Mouse (Mus musculus): ENCODE results near the gene Ppa1. TPM values are rescaled to one million over a fixed set of nuclear protein-coding genes. Genes with fewer than 3 reads are reported as not detected.

Gene Ppa1
- total RNA-seq, 4 experiments from 2014 or later, result 101 to 116 (median 111) TPM

DNA sequence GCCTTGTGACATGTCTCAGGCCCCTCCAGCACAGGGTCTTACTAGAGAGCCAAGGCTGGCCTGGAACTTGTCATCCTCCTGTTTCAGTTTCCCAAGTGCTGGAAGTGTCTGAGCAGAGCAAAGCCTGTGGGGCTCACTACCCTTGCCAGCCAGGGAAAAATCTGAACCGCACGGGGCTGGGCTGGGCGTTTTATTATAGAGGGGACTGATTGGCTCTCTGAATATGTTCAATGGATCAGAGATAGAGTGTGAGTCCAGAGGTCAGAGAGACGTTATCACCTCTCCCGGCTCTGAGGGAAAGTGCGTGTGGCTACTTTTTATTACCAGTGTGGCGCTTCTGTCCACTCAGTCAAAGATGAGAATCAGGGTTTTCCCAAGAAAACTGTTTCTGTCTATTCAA lies 1.8 kb upstream of the Ppa1 start:
- no peak for DNase-seq (ENCODE audit: low spot score in 2 of 2)

DNA sequence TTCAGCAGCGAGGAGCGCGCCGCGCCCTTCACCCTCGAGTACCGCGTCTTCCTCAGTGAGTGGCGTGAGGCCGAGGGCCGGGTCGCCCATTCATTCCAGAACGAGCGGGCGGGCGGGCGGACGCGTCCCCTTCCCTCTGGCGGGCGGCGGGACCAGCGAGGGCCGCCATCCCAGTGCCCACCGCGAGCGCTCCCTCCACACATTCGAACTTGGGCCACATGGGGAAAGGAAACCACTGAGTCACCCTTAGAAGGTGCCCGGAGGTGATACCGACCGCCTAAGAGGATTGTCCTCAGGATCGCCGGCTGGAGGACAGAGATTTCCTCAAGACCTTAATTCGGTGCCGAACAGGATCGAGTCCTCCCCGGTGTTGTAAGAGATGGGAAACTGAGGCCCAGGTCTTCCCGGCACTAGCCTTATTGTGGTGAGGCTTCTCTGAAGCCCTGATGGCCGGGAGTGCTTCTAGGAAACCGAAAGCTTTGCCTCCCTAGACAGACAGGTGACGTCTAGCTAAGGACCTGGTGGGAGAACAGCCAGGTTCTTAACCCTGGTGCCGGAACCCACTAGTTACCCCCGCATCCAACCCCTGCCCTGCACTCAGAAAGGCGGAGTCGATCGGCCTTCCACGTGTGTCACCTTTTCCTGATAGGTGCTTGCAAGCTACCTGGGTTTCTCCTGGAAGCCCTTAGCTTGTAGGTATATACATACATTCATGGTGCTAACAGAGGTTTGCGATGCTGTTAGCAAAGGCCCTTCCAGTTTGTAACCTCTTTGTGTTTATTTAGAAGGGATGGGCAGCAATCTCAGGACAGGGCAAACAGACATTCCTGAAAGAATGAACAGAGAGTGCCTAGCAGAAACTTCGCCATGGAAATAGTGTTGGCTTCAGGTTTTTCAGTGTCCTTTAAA lies 639 bp downstream of the Ppa1 start:
- DNase-seq (ENCODE audit: low spot score in 2 of 2), result no peak

DNA sequence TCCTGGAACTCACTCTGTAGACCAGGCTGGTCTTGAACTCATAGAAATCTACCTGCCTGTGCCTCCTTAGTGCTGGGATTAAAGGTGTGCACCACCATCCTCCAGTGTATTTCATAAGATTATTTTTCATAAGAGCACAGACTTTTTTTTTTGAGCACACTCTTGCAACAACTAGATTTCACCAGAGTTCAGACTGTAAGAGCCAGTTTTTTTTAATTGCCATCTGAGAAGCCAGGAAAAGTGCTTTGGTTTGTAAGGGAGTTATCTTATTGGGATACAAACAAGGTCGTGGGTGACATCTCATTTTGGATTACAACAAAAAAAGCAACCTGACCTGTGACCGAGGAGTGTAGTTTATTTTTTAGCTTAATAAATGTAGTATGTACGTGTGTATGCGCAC lies 5.8 kb downstream of the Ppa1 start:
- DNase-seq (ENCODE audit: low spot score in 2 of 2), result no peak

DNA sequence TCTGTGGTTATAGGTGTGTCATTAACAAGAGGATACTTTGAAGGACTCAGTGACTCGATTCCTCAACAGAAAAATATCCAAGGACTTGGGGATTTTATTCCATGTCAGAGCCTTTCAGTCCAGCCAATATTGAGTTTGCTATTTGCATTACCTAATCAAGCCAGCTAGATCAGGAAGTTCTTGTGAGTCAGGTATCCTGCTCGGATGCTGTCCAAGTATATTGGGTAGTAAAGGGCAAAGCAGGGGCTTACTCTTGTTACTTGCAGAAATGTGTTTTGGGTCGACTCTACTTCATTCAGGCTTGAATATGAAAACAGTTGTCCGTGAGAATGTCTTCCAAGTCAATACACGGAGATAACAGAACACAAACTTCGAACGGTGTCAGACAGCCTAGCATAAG lies 6.3 kb downstream of the Ppa1 start:
- no peak for DNase-seq (ENCODE audit: low spot score in 2 of 2)

DNA sequence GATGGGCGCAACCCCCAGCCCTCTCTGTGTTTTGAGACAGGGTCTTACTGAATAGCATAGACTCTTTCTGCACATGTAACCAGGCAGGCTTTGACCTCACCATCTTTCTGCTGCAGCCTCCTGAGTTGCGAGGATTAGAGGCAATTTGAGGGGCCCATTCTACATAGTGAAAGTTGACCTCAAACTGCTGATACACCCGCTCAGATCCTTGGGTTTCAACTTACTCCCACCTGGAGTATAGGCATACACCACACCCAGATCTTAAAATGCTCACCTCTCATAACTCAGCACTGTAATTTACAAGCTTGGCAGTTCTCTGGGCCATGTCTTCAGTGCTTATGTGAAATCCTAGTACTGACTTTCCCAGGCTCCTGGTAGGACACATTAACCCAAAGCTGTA lies 6.8 kb downstream of the Ppa1 start:
- no peak for DNase-seq (ENCODE audit: low spot score in 2 of 2)

DNA sequence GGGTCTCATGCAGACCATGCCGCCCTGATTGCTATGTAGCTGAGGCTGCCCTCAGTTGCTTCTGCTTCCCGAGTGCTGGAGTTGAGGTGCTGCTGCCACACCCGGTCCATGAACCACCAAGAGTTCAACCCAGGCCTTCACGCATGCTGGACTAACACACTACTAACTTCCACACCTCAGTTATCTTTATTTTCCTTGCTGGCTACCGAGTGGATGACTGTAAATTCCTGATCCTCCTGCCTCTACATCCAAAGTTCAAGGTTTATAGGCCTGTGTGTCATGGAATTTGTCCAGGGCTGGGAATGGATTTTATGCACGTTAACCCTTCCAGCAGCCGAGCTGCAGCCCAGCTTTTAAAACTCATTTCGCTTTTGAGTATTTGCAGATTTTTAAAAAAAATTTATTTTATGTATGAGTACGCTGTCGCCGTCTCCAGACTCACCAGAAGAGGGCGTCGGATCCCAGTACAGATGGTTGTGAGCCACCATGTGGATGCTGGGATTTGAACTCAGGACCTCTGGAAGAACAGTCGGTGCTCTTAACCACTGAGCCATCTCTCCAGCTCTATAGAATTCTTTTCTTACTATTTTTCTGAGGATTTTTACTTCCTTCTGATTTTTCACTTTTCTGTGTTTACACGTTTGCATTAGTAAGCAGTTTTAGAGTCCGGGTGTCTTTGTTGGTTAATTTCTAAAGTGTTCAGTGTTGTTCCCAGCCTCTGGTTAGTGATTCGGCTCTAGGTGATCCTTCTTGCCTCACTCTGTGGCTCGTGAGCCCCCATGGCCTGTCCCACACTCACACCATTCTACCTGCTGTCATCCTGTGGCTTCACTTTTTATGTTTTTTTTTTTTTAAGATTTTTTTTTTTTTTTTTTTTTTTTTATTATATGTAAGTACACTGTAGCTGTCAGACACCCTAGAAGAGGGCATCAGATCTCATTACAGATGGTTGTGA lies 8.9 kb downstream of the Ppa1 start:
- DNase-seq (ENCODE audit: low spot score in 2 of 2), result no peak

DNA sequence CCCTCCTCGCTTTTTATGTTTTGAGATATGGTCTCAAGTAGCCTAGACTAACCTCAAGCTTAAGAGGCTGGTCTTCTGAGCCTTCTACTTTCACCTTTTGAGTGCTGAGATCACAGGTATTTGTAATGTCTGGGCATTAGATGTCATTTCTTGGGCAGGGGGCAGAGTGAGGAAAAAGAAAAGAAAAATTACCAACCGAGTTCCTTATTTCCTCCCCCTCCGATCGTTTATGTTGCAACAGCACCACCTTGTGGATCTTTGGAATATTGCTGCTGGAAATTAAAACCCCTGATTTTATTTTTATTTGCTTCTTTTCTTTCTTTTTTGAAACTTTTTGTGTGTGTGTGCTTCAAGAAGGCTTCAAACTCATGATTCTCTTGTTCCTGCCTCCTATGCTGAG lies 9.6 kb downstream of the Ppa1 start:
- no peak for DNase-seq (ENCODE audit: low spot score in 2 of 2)

DNA sequence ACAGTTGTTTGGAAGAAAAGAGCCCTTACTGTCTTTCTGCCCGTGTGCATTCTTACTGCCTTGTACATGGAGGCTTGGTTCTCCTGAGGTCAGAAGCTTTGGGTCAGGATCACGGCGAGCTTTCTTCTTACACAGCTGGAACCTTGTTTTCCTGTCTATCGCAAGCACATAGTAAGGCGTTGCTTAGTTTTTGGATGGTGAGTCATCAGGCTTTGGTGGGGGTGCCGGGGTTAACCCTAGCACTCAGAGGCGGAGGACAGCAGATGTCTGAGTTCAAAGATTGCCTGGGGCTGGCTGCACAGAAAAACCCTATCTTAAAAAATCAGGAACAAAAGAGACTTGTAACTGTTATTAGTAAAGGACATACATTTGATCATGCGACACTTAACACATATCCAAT lies 13.5 kb downstream of the Ppa1 start:
- DNase-seq (ENCODE audit: low spot score in 2 of 2), result no peak

DNA sequence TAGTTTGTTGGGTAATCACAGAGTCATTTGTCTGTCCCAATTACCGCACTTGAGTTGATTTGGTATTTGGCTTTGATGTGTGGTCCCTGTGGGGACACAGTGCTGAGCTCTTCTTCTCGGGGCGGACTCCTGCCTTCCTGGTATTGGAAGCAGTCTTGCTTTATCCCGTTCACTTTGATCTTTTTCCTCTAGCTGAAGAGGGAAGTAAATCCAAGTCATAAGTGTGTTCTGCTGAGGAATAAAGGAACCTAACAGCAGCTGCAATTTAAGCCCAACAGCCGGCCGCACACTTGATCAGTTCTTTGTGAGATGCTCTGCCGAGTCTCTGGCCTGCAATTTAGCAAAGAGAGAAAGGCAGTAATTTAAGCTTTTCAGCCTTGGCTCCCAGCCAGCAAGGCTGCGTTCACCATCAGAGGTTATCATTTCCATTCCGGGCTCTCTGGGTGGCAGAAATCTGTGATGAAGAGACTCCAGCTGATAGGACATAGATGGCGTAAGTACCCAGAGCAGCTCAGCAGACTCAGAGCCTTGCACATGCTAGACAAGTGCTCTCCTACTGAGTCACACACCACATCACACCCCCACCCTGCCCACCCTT lies 14.1 kb downstream of the Ppa1 start:
- DNase-seq (ENCODE audit: low spot score in 2 of 2), result no peak

DNA sequence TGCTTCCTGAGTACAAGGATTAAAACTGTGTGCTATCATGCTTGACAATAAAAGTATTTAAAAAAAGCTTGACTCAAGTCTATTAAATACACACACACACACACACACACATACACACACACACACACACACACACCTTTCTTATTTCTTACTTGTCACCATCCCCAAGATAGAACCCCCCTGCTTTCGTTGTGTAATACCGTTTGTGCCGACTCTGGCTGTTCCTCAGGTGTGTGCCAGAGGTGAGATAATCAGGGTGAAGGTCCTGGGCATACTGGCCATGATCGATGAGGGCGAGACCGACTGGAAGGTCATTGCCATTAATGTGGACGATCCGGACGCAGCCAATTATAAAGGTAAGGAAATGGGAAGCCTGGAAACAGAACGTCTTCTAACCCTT lies 16.8 kb downstream of the Ppa1 start:
- no peak for DNase-seq (ENCODE audit: low spot score in 2 of 2)

DNA sequence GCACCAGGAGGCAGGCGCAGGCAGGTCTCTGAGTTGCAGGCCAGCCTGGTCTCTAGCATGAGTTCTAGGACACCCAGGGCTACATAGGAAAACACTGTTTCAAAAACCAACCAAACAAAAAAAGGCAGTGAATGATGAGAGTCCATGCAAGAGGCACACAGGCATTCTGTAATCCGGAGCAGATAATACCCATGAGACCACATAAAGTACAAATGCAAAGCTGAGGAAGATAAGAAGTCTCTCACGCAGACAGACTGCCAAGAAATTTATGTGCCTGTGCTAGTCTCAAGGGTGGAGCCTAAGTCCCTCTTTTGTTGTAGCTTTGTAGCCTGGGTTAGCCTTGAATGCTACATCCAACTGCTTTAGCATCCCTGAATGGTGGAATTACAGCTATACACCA lies 17.3 kb downstream of the Ppa1 start:
- DNase-seq (ENCODE audit: low spot score in 2 of 2), result no peak

DNA sequence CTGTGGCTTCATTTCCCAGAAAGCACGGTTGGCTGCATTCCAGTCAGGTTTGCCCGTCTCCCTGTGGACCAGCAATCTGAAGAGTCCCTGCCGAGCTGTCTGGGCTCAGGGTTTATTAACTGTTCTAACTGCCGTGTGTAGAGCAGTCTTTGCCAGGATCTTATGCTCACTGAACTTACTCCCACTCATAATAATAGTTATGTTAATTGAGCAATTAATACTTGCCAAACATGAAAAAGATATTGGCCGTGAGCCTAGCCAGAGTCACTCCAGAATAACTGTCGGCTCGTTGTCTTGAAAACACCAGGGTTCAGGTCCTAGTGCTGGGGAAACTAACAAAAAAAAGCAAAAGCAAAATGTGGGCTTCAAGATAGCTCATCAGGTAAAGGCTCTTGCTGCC lies 20.9 kb downstream of the Ppa1 start:
- DNase-seq (ENCODE audit: low spot score in 2 of 2), result no peak

DNA sequence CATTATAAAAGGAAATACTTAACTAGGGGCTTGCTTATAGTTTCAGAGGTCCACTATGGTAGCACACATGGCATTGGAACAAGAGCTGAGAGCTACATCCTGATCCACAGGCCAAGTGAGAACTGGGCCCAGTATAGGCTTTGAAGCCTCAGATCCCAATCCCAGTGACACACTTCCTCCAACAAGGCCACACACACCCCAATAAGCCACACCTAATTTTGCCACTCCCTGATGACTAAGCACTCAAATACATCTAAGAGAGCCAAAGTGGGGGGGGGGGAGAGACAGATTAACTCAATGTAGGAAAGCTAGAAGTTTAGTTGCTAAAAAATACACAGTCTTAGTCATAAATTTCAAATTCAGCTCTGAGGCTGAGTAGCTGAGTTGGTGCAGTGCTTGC lies 21.5 kb downstream of the Ppa1 start:
- DNase-seq (ENCODE audit: low spot score in 2 of 2), result no peak

DNA sequence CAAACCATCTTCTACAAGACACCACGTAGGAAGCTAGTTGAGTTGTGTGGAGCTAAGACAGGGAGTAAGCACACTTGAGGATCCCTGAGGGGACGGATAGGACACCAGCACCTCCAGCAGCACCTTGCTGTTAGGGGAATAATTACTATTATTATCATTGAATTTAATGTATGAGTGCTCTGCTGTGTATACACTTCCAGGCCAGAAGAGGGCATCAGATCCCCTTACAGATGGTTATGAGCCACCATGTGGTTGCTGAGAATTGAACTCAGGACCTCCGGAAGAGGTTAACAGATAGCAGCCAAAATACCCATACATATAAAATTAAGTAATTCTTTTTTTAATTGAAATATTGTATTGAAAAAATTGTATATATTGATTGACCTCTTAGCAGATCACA lies 22.4 kb downstream of the Ppa1 start:
- DNase-seq (ENCODE audit: low spot score in 2 of 2), result no peak

DNA sequence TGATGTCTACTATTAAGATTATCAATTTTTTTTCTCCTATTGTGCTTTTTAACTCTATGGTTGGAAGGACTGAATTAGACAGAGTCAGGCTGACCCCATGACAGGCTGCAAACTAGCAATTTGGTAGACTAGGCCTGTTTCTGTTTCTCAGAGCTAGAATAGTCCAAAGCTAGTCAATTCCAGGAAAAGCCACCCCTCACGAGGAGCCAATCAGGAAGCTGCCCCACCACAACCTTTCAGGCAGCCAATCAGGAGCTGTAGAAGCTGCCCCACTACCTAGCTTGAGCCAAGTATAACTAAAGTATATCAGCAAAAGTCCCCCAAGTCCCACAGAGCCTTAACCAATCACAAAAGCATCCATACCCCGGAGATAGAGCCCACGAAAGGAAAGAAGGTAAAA lies 27.6 kb downstream of the Ppa1 start:
- no peak for DNase-seq (ENCODE audit: low spot score in 2 of 2)

DNA sequence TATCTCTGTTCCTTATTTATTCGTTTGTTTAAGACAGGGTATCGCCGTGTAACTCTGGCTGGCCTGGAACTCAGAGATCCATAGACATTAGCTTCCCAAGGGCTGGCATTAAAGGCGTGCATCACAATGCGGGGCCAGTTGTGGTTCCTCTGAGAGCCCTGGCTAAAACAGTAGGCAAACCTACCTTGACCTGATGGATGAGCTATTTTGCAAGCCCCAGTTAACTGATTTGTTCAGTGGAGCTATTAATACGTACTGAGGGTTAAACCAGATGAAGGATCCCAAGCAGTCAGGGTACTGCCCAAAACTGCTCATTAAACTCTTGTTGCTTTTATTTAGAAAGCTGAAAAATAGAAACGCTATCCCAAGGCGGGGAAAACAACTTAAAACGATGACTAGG lies 31.2 kb downstream of the Ppa1 start:
- DNase-seq (ENCODE audit: low spot score in 2 of 2), result no peak

DNA sequence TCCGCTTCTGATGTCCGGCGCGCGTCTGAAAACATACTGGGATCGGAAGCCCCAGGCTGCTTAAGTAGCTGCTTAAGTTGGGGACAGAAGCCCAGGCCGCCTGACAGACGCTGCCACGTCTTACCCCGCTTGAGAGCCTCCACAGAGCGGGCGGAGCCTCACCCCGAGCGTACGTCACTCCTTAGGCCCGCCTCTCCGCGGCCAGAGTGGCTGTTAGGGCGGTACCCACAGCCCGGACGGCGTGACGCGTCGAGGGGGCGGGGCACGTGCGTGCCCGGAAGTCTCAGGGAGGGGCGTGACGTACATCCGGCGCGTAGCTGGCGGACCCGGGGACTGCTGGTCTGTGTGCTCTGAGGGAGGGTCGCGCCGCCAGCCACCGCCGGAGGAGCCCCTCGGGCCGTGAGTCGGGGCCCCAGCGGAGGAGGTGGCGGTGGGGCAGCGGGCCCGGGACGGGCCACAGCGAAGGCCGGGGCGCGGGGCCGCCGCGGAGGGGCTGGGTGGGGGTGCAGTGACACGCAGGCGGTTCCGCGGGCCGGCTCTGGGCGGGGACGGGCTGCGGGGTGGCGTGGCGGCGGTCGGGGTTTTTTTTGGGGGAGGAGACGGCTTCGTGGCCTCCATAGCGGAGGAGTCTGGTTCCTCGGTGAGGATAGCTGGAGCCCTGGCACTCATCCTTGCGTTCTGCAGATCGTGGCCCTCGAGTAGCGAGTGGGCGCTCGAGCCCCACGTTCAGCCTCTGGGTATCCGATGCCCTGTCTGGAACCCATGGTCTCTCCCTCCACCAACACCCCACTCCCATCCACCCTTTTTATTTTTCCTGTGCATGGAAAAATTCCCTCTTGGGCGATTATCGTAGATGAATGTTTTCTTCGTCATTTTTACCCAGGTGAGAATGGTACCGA lies 31.9 kb downstream of the Ppa1 start, which contains the start of gene Sar1a:
Gene Sar1a (plus strand): TSS at position 285 of the 899 bp plus-strand sequence.
- DNase-seq (ENCODE audit: low spot score in 2 of 2), result peak; percentile 90 to 97

DNA sequence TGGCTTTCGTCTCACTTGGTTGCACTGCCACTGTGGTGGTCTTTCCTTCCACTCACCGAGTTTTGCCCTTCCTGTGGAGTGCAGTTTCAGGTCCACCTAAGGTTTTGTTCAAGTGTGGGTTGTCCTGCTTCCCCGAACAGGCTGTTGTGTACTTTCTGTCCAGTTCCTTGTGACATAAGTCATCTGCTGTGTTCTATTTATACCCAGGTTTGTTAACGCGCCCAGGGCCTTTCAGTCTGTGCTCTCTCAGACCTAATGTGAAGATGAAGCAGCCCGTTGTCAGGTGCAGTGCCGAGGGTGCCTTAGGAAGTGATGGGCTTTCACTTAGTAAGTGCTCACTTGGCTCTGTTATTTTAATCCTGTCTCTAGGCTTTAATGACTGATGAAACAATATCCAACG lies 41.1 kb downstream of the Ppa1 start:
- no peak for DNase-seq (ENCODE audit: low spot score in 2 of 2)

DNA sequence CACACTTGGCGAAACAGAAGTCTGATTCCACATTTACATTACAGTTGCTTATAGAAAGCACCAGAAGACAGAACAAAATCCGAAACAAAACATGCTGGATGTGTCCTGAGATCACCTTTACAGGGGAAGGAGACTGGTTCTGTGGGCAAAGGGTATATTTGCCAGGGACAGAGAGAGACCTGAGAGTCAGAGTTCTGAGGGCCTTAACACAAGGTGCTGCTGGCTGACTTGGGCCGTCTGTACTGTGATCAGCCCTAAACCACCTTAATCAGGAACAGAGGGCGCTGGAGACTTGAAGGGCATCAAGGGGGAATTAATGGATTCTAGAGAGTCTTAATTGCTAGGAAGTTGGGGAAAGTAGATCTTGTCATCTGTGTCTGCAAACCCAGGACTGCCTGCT lies 45.2 kb downstream of the Ppa1 start:
- DNase-seq (ENCODE audit: low spot score in 2 of 2), result no peak

DNA sequence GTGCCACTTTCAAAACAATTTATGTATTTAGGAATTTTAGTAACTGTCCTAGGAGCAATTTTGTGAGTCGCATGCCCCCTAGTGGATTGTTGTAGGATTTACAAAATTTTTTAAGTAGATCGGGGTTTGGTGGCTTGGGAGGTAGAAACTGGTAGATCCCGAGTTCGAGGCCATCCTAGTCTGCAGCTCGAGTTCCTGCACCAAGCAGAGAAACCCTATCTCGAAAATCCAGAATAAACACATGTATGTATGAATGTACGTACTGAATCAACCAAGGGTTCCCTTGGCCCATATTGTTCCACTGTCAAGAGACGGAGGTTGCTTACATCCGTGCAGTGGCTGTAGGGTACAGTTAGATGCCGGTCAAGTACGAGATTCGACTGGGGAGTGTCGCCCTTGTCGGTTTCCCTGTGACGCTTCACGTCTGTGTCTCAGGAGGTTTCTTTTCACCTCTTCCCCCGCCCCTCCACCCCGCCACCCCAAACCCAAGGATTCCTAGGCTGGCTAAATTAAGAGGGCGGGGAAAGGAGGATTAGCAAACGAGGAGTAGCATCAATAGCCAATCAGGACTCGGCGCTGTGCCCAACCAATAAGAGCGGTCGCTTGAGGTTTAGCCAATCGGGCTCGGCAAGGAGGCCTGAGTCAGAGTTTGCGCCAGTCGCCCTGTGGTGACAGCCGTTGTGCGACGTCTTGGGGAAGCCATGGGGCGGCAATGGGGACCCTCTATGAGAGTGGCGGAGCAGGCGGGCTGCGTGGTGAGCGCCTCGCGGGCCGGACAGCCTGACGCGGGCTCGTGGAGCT lies 46.7 kb downstream of the Ppa1 start, which contains the start of gene Tysnd1:
Gene Tysnd1 (plus strand): TSS at position 645 of the 801 bp plus-strand sequence.
- DNase-seq (ENCODE audit: low spot score in 2 of 2), result peak; percentile 91 to 97

Data from left cerebral cortex, adult 8-10 months (tissue).